Mouse (Mus musculus) liver, adult 2 months (tissue): Measurements from ENCODE around the gene Actl6b. TPM values are rescaled to one million over a fixed set of nuclear protein-coding genes. Genes with fewer than 3 reads are reported as not detected.

Source experiments
- DNase-seq: peaks from one replicate; pipeline ENCODE4 v3.0.0-alpha.2; 2011; ENCODE audit warnings: low read depth, low spot score; ENCODE audit errors: extremely low read depth
- H3K27ac ChIP-seq: fragments of 200-500 bp; replicated peaks from 2 replicates; pipeline ENCODE4 v1.5.1; 2012; ENCODE audit warnings: low read depth, mild to moderate bottlenecking, control low read depth, inconsistent platforms, low read length; ENCODE audit not compliant: insufficient read depth
- H3K27me3 ChIP-seq: fragments of 200-500 bp; 2 replicates; pipeline ENCODE4 v1.6.1; 2012; ENCODE audit warnings: mild to moderate bottlenecking, moderate library complexity, low read length, inconsistent platforms; ENCODE audit not compliant: control insufficient read depth, insufficient read depth
- H3K36me3 ChIP-seq: fragments of 200-500 bp; 2 replicates; pipeline ENCODE4 v1.6.1; 2012; ENCODE audit warnings: low read length, inconsistent platforms; ENCODE audit not compliant: control insufficient read depth, insufficient read depth
- H3K4me1 ChIP-seq: fragments of 200-500 bp; 2 replicates; pipeline ENCODE4 v1.6.1; 2011; ENCODE audit warnings: low read length; ENCODE audit not compliant: control insufficient read depth, insufficient read depth
- H3K4me3 ChIP-seq: fragments of 200-500 bp; 2 replicates; pipeline ENCODE4 v1.5.1; 2011; ENCODE audit warnings: low read depth, mild to moderate bottlenecking, control low read depth, low read length, moderate library complexity; ENCODE audit not compliant: insufficient read depth
- H3K79me2 ChIP-seq: fragments of 200-500 bp; 2 replicates; pipeline ENCODE4 v1.6.1; 2012; ENCODE audit warnings: inconsistent platforms, mild to moderate bottlenecking, low read length, moderate library complexity; ENCODE audit not compliant: control insufficient read depth, insufficient read depth
- H3K9ac ChIP-seq: fragments of 200-500 bp; 2 replicates; pipeline ENCODE4 v1.6.1; 2012; ENCODE audit warnings: low read depth, mild to moderate bottlenecking, control low read depth, inconsistent platforms, low read length
- CTCF ChIP-seq: fragments of 200-500 bp; IDR thresholded peaks from 2 replicates; pipeline ENCODE4 v1.5.1; 2011; ENCODE audit warnings: low read depth, low read length, control low read depth
- POLR2A ChIP-seq: fragments of 200-500 bp; IDR thresholded peaks from 2 replicates; pipeline ENCODE4 v1.6.1; 2011; ENCODE audit warnings: low read length, control low read depth; ENCODE audit not compliant: insufficient read depth; ENCODE audit errors: extremely low read depth
- WGBS: fragments of 180-500 bp; shearing (Covaris S2); methylation state at CpG from one replicate; pipeline ENCODE4 v1.1.7; 2018; 5-methylcytosine and 5-hydroxymethylcytosine counted together
- polyA plus RNA-seq: library from polyadenylated mRNA; depleted of rRNA; stranded (reverse); fragments of >200 nt; gene quantifications from 2 replicates; pipeline ENCODE4 v1.2.3, GENCODE M21; 2012
- total RNA-seq: library from RNA; depleted of rRNA; stranded (reverse); fragments of >200 nt; gene quantifications from 2 replicates; pipeline ENCODE4 v1.2.3, GENCODE M21; 2014

Gene Actl6b
- total and polyA plus RNA-seq, 2 experiments = not detected

- TF ChIP-seq CTCF = no peak
- no peak for TF ChIP-seq POLR2A
- no peak overlapping the region for H3K9ac ChIP-seq
- no peaks in the 10 kb centered on the region for H3K79me2 ChIP-seq
- peaks cover 2% of the 10 kb centered on the region; the same call in 1 of the 2 replicates for H3K27me3 ChIP-seq
- 69% methylated on average over 6 of the region's 6 CpGs for WGBS
- H3K4me1 ChIP-seq = no peaks in the 10 kb centered on the region
- H3K27ac ChIP-seq = no peak overlapping the region
- DNase-seq = no peak
- no peak overlapping the region for H3K4me3 ChIP-seq
- H3K36me3 ChIP-seq = no peaks in the 10 kb centered on the region
Measured at GRCm38 (mm10) chr5:137561556-137561955, 8.2 kb downstream of the Actl6b start.

DNA sequence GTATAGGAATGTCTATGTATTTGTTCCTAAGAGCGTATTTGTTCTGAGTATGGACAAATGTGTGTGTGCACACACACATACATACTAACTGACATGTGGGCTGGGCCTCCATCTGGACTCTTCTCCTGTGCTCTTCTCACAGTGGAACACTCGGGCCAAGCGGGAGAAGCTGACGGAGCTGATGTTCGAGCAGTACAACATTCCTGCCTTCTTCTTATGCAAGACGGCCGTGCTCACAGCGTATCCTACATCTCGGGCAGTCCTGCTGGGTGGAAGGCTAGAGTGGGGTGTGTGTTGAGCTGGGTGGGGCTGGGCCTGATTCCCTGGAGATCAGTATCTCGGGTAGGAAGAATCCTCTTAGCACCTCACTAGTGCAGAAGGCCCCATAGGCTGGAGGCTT, 9.6 kb downstream of the Actl6b start:
- WGBS = 90% methylated on average over 10 of the region's 10 CpGs
- H3K36me3 ChIP-seq = no peaks in the 10 kb centered on the region
- no peaks in the 10 kb centered on the region for H3K4me1 ChIP-seq
- H3K9ac ChIP-seq = no peak overlapping the region
- no peak overlapping the region for H3K4me3 ChIP-seq
- peaks cover 2% of the 10 kb centered on the region; the same call in 1 of the 2 replicates for H3K27me3 ChIP-seq
- no peaks in the 10 kb centered on the region for H3K79me2 ChIP-seq
- DNase-seq = no peak
- TF ChIP-seq POLR2A = no peak
- no peak for TF ChIP-seq CTCF
- H3K27ac ChIP-seq = no peak overlapping the region

GRCm38 (mm10) chr5:137565744-137566143, 12.4 kb downstream of the Actl6b start:
- no peaks in the 10 kb centered on the region for H3K36me3 ChIP-seq
- no peaks in the 10 kb centered on the region for H3K27me3 ChIP-seq
- H3K4me3 ChIP-seq = no peak overlapping the region
- WGBS = 84% methylated on average over 6 of the region's 6 CpGs
- no peaks in the 10 kb centered on the region for H3K4me1 ChIP-seq
- no peak for DNase-seq
- no peak for TF ChIP-seq POLR2A
- no peak for TF ChIP-seq CTCF
- no peak overlapping the region for H3K9ac ChIP-seq
- no peak overlapping the region for H3K27ac ChIP-seq
- 0 out of 2 replicates have a peak, but pooled peaks cover under 1% of the 10 kb centered on the region for H3K79me2 ChIP-seq

GRCm38 (mm10) chr5:137566416-137566815, 13.1 kb downstream of the Actl6b start:
- no peak for DNase-seq
- Histone ChIP-seq H3K4me1 (peaks cover 1% of the 10 kb centered on the region; the same call in 1 of the 2 replicates), H3K27ac (no peak overlapping the region), H3K9ac (no peak overlapping the region), H3K4me3 (no peak overlapping the region), H3K27me3 (no peaks in the 10 kb centered on the region), H3K36me3 (no peaks in the 10 kb centered on the region), H3K79me2 (peaks cover 6% of the 10 kb centered on the region; the same call in 1 of the 2 replicates)
- WGBS = 96% methylated on average over 5 of the region's 5 CpGs
- TF ChIP-seq POLR2A (no peak), CTCF (no peak)

DNA sequence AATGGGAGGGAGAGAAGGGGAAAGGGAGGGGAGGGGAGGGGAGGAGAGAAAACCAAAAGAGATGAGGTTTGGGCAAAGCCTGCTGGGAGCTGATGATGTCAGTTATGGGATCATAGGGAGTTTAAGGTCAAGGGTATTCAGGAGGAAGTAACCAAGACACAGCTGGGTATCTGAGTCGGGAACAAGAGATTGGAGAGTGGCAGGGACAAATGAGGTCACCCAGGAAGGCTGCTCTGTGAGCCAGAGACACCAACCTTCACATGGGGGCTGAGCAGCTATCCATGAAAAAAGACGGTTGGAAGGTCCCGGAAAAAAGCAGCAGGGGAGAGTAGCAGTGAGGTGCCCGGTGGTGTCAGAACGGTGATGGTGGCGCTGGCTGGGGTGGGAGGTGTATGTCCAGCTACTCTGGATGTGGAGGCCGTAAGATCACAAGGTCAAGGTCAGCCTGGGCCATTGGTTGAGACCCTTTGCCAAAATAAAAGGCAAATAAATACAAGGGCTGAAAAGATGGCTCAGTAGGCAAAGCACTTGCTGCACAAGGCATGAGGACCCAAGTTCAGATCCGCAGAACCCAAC, 15.0 kb downstream of the Actl6b start:
- TF ChIP-seq POLR2A = no peak
- TF ChIP-seq CTCF = no peak

DNA sequence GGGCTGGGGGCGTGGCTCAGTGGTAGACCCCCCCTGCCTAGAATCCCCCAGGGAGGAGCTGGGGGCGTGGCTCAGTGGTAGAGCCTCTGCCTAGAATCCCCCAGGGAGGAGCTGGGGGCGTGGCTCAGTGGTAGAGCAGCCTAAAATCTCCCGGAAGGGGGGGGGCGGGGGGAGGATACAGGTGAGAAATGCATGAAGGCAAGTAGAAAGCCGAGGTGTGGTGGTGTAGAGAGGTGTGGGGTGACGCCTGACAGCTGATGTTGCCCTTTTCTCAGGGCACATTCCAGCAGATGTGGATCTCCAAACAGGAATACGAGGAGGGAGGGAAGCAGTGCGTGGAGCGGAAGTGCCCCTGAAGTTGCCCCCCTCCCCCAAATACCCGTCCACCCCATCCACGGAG, 15.7 kb downstream of the Actl6b start:
- TF ChIP-seq CTCF (no peak), POLR2A (no peak)
- H3K4me1 ChIP-seq = peaks cover 9% of the 10 kb centered on the region

More for the DNA sequence above, 15.0 kb downstream of the Actl6b start:
- no peak overlapping the region for H3K4me3 ChIP-seq
- no peak for DNase-seq
- 85% methylated on average over 8 of the region's 8 CpGs for WGBS
- peaks cover 10% of the 10 kb centered on the region; the same call in 1 of the 2 replicates for H3K79me2 ChIP-seq
- peaks cover 9% of the 10 kb centered on the region for H3K4me1 ChIP-seq
- H3K9ac ChIP-seq = no peak overlapping the region
- peaks cover 7% of the 10 kb centered on the region; the same call in 1 of the 2 replicates for H3K36me3 ChIP-seq
- no peak overlapping the region for H3K27ac ChIP-seq
- H3K27me3 ChIP-seq = no peaks in the 10 kb centered on the region

More for the DNA sequence above, 15.7 kb downstream of the Actl6b start:
- no peak overlapping the region for H3K4me3 ChIP-seq
- H3K27ac ChIP-seq = 0 out of 2 replicates have a peak overlapping the region, but pooled peaks have one; percentile 16
- WGBS = 80% methylated on average over 12 of the region's 12 CpGs
- peaks cover 9% of the 10 kb centered on the region; the same call in 1 of the 2 replicates for H3K36me3 ChIP-seq
- no peaks in the 10 kb centered on the region for H3K27me3 ChIP-seq
- DNase-seq = no peak
- H3K9ac ChIP-seq = no peak overlapping the region
- peaks cover 10% of the 10 kb centered on the region; the same call in 1 of the 2 replicates for H3K79me2 ChIP-seq
